11 mouse cellular contexts compared by ENCODE assay signal in the genomic region with DNA sequence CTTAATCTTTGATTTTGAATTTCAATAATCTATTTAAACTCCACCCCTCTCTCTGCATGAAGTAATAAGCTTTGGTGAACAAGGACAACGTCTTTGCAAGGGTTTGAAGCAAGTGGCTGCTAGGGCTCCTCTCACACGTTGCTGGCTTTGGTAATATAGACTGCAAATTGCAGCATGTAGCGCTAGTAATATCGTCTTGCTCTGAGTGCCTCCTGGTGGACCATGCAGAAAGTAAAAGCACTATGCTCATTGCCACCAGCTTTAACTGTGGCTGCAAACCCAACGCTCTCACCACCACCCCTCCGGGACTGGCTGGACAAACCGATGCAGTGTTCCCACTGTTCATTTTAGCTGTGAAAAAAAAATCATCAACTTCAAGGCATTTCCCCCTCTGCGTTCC. TPM values are rescaled to one million over a fixed set of nuclear protein-coding genes. Genes with fewer than 3 reads are reported as not detected.
DNase-seq lines count a peak whose midpoint lies in the region; ATAC-seq and TF ChIP-seq lines count a peak whose summit lies in the region.
"Had no signal": no experiment of that assay in that cellular context is flagged by ENCODE, and none has a peak within 500 bp of the region (broad histone marks: within the 10 kb centered on the region; RNA-seq: fewer than 3 reads in every experiment).

No protein-coding gene starts in this region.

- no peaks in the 10 kb centered on the region for H3K36me3 ChIP-seq in hindbrain, embryonic 14.5 days (replicated peaks; ENCODE audit: control insufficient read depth, insufficient read depth)
- no peaks in the 10 kb centered on the region for H3K36me3 ChIP-seq in hindbrain, embryonic 10.5 days
- no peaks in the 10 kb centered on the region for H3K36me3 ChIP-seq in midbrain, postnatal 0 days (ENCODE audit: insufficient read depth, low read length)
- H3K36me3 ChIP-seq in midbrain, embryonic 11.5 days (ENCODE audit: control insufficient read depth, insufficient read depth, low read length), result no peaks in the 10 kb centered on the region
- H3K36me3 ChIP-seq: limb, embryonic 12.5 days; neural tube, embryonic 13.5 days had no signal

- 51% methylated on average over 8 of the region's 8 CpGs for WGBS in hindbrain, embryonic 14.5 days
- WGBS in hindbrain, embryonic 10.5 days, result 59% methylated on average over 8 of the region's 8 CpGs
- WGBS in midbrain, postnatal 0 days, result 50% methylated on average over 8 of the region's 8 CpGs
- WGBS in midbrain, embryonic 11.5 days, result 54% methylated on average over 8 of the region's 8 CpGs

- no peaks in the 10 kb centered on the region for H3K9me3 ChIP-seq in hindbrain, embryonic 14.5 days (ENCODE audit: control insufficient read depth, low read length)
- H3K9me3 ChIP-seq in hindbrain, embryonic 10.5 days, result peaks cover 7% of the 10 kb centered on the region; the same call in 1 of the 2 replicates
- H3K9me3 ChIP-seq in midbrain, postnatal 0 days (ENCODE audit: low read length), result no peaks in the 10 kb centered on the region
- H3K9me3 ChIP-seq in midbrain, embryonic 11.5 days (ENCODE audit: control insufficient read depth, low read length), result no peaks in the 10 kb centered on the region
- H3K9me3 ChIP-seq: neural tube, embryonic 13.5 days had no signal

- H3K4me2 ChIP-seq in hindbrain, embryonic 14.5 days (replicated peaks), result no peak overlapping the region
- H3K4me2 ChIP-seq in midbrain, postnatal 0 days (ENCODE audit: low read depth, low read length, poor library complexity, severe bottlenecking), result no peak overlapping the region
- no peak overlapping the region for H3K4me2 ChIP-seq in midbrain, embryonic 11.5 days
- H3K4me2 ChIP-seq: limb, embryonic 12.5 days; neural tube, embryonic 13.5 days had no signal

- peak; percentile 38 for DNase-seq in hindbrain, embryonic 14.5 days (ENCODE audit: low spot score)
- DNase-seq in hindbrain, embryonic 10.5 days (ENCODE audit: low spot score), result no peak
- DNase-seq in midbrain, postnatal 0 days (ENCODE audit: low spot score), result peak; percentile 46
- no peak for DNase-seq in midbrain, embryonic 11.5 days (ENCODE audit: low spot score, missing footprints)
- DNase-seq in embryo, embryonic 10.5 days (ENCODE audit: low spot score), result peak; percentile 25
- peak; percentile 10 for DNase-seq in retina, postnatal 1 day
- DNase-seq in c-Kit-positive CD71-positive TER-119-positive erythroid progenitor cells, embryonic 14.5 days (ENCODE audit: low spot score), result no peak
- DNase-seq in cerebellum, postnatal 25 days, result no peak

- no peak overlapping the region for H3K9ac ChIP-seq in hindbrain, embryonic 14.5 days
- H3K9ac ChIP-seq in midbrain, postnatal 0 days (replicated peaks; ENCODE audit: low read length, poor library complexity, severe bottlenecking), result no peak overlapping the region
- no peak overlapping the region for H3K9ac ChIP-seq in midbrain, embryonic 11.5 days (ENCODE audit: low read length)
- H3K9ac ChIP-seq: limb, embryonic 12.5 days; neural tube, embryonic 13.5 days had no signal

- H3K27ac ChIP-seq in hindbrain, embryonic 14.5 days, result no peak overlapping the region
- no peak overlapping the region for H3K27ac ChIP-seq in hindbrain, embryonic 10.5 days
- no peak overlapping the region for H3K27ac ChIP-seq in midbrain, postnatal 0 days (ENCODE audit: low read depth, low read length)
- no peak overlapping the region for H3K27ac ChIP-seq in midbrain, embryonic 11.5 days (ENCODE audit: low read depth, low read length)
- H3K27ac ChIP-seq: limb, embryonic 12.5 days; neural tube, embryonic 13.5 days had no signal

- no peaks in the 10 kb centered on the region for H3K4me1 ChIP-seq in hindbrain, embryonic 14.5 days (replicated peaks; ENCODE audit: control insufficient read depth, insufficient read depth, low read length)
- H3K4me1 ChIP-seq in hindbrain, embryonic 10.5 days (replicated peaks), result no peaks in the 10 kb centered on the region
- no peaks in the 10 kb centered on the region for H3K4me1 ChIP-seq in midbrain, postnatal 0 days (ENCODE audit: insufficient read depth, low read length)
- no peaks in the 10 kb centered on the region for H3K4me1 ChIP-seq in midbrain, embryonic 11.5 days (ENCODE audit: control insufficient read depth, insufficient read depth, low read length)
- H3K4me1 ChIP-seq: limb, embryonic 12.5 days; neural tube, embryonic 13.5 days had no signal

- peak; percentile 72 for TF ChIP-seq CTCF in midbrain, postnatal 0 days (IDR thresholded peaks at IDR 0.05)

- H3K27me3 ChIP-seq in hindbrain, embryonic 14.5 days (ENCODE audit: control insufficient read depth, insufficient read depth, low read length), result no peaks in the 10 kb centered on the region
- H3K27me3 ChIP-seq in hindbrain, embryonic 10.5 days (ENCODE audit: insufficient read depth, poor library complexity, severe bottlenecking), result no peaks in the 10 kb centered on the region
- no peaks in the 10 kb centered on the region for H3K27me3 ChIP-seq in midbrain, postnatal 0 days (ENCODE audit: insufficient read depth, low read length)
- no peaks in the 10 kb centered on the region for H3K27me3 ChIP-seq in midbrain, embryonic 11.5 days (ENCODE audit: control insufficient read depth, insufficient read depth, low read length)
- H3K27me3 ChIP-seq: limb, embryonic 12.5 days; neural tube, embryonic 13.5 days had no signal

- ATAC-seq in hindbrain, embryonic 14.5 days (ENCODE audit: low FRiP score), result no peak
- no peak for ATAC-seq in midbrain, postnatal 0 days (ENCODE audit: low FRiP score)
- no peak for ATAC-seq in midbrain, embryonic 11.5 days (ENCODE audit: low FRiP score)
- ATAC-seq: inflammation-experienced regulatory T-cells, adult 6 months had no signal

- H3K4me3 ChIP-seq in hindbrain, embryonic 14.5 days (replicated peaks; ENCODE audit: low read length), result no peak overlapping the region
- H3K4me3 ChIP-seq in hindbrain, embryonic 10.5 days, result no peak overlapping the region
- H3K4me3 ChIP-seq in midbrain, postnatal 0 days (ENCODE audit: low read depth, low read length), result no peak overlapping the region
- no peak overlapping the region for H3K4me3 ChIP-seq in midbrain, embryonic 11.5 days (ENCODE audit: low read depth, low read length)
- H3K4me3 ChIP-seq: limb, embryonic 12.5 days; neural tube, embryonic 13.5 days had no signal

RNA-seq across cellular contexts. Expression of gene Gp9, which starts 7.2 kb away (rescaled TPM):
- 0.56 and 0.83 TPM in 2 replicates for polyA plus RNA-seq in hindbrain, embryonic 14.5 days (2014; fragmentation: Nextera tagmentation; extraction: Ambion mirVana)
- 3.0 and 3.1 TPM in 2 replicates for polyA plus RNA-seq in hindbrain, embryonic 10.5 days (2016; fragmentation: Nextera tagmentation; extraction: Ambion mirVana)
- 1.7 TPM in 1 of 2 replicates, not detected in the other for total RNA-seq in midbrain, postnatal 0 days (2014; rRNA removed)
- not detected in 2 replicates for polyA plus RNA-seq in midbrain, postnatal 0 days (2015; fragmentation: Nextera tagmentation; extraction: Ambion mirVana)
- 1.8 and 2.5 TPM in 2 replicates for polyA plus RNA-seq in midbrain, embryonic 11.5 days (2014; fragmentation: Nextera tagmentation; extraction: Ambion mirVana)

RNA-seq across cellular contexts. Expression of gene Efcc1, which starts 40.0 kb away (rescaled TPM):
- 6.1 and 8.0 TPM in 2 replicates for polyA plus RNA-seq in hindbrain, embryonic 14.5 days (2014; fragmentation: Nextera tagmentation; extraction: Ambion mirVana)
- 4.2 and 5.8 TPM in 2 replicates for polyA plus RNA-seq in hindbrain, embryonic 10.5 days (2016; fragmentation: Nextera tagmentation; extraction: Ambion mirVana)
- 6.6 and 15.8 TPM in 2 replicates for total RNA-seq in midbrain, postnatal 0 days (2014; rRNA removed)
- polyA plus RNA-seq in midbrain, postnatal 0 days (2015; fragmentation: Nextera tagmentation; extraction: Ambion mirVana), result 8.7 and 11.2 TPM in 2 replicates
- 6.1 and 6.4 TPM in 2 replicates for polyA plus RNA-seq in midbrain, embryonic 11.5 days (2014; fragmentation: Nextera tagmentation; extraction: Ambion mirVana)

RNA-seq across cellular contexts. Expression of gene Rab43, which starts 41.3 kb away (rescaled TPM):
- polyA plus RNA-seq in hindbrain, embryonic 14.5 days (2014; fragmentation: Nextera tagmentation; extraction: Ambion mirVana), result 7.8 and 15.6 TPM in 2 replicates
- polyA plus RNA-seq in hindbrain, embryonic 10.5 days (2016; fragmentation: Nextera tagmentation; extraction: Ambion mirVana), result 7.9 and 8.1 TPM in 2 replicates
- 23.2 and 31.6 TPM in 2 replicates for total RNA-seq in midbrain, postnatal 0 days (2014; rRNA removed)
- 7.7 and 9.9 TPM in 2 replicates for polyA plus RNA-seq in midbrain, postnatal 0 days (2015; fragmentation: Nextera tagmentation; extraction: Ambion mirVana)
- 7.7 and 8.0 TPM in 2 replicates for polyA plus RNA-seq in midbrain, embryonic 11.5 days (2014; fragmentation: Nextera tagmentation; extraction: Ambion mirVana)

Comparison
In these comparisons a context has a peak if more than half of its experiments do, and no peak if none do; other contexts are left out.
1. DNase-seq: peak in hindbrain, embryonic 14.5 days (single experiment), midbrain, postnatal 0 days (single experiment), embryo, embryonic 10.5 days (single experiment) and retina, postnatal 1 day (single experiment); none in hindbrain, embryonic 10.5 days (single experiment), midbrain, embryonic 11.5 days (single experiment), c-Kit-positive CD71-positive TER-119-positive erythroid progenitor cells, embryonic 14.5 days (single experiment) and cerebellum, postnatal 25 days (0 of 2).